Mouse (Mus musculus) ZHBTc4 (cell line): ENCODE measurements around the gene Rcc1l.
A peak's percentile ranks its signal among the peaks of the same experiment; 100 is the strongest.

Experiments
- DNase-seq: peaks from one replicate; pipeline ENCODE4 v3.0.0-alpha.2; 2011; ENCODE audit warnings: low read depth, low spot score

Rcc1l gene

GRCm38 (mm10) chr5:134176169-134176881, at the start of gene Rcc1l:
Rcc1l (minus strand) TSS chr5:134176774.
- peak; percentile 92 for DNase-seq

- DNase-seq: no peak
Observed at GRCm38 (mm10) chr5:134225110-134225901, 48.7 kb upstream of the Rcc1l start.

- peak; percentile 40 for DNase-seq
Observed at GRCm38 (mm10) chr5:134221708-134222150, 45.2 kb upstream of the Rcc1l start.

GRCm38 (mm10) chr5:134221278-134221677, 44.7 kb upstream of the Rcc1l start:
- no peak for DNase-seq

GRCm38 (mm10) chr5:134217900-134218299, 41.3 kb upstream of the Rcc1l start:
- DNase-seq: no peak

GRCm38 (mm10) chr5:134214021-134214806, 37.6 kb upstream of the Rcc1l start:
- no peak for DNase-seq

GRCm38 (mm10) chr5:134209931-134210554, 33.5 kb upstream of the Rcc1l start:
- no peak for DNase-seq

- DNase-seq: no peak
Observed at GRCm38 (mm10) chr5:134206721-134207120, 30.1 kb upstream of the Rcc1l start.

GRCm38 (mm10) chr5:134193664-134194063, 17.1 kb upstream of the Rcc1l start:
- DNase-seq: no peak

- peak; percentile 46 for DNase-seq
Observed at GRCm38 (mm10) chr5:134188571-134188970, 12.0 kb upstream of the Rcc1l start.

- peak; percentile 89 for DNase-seq
Observed at GRCm38 (mm10) chr5:134186961-134187731, 10.6 kb upstream of the Rcc1l start.

- DNase-seq: no peak
Observed at GRCm38 (mm10) chr5:134186059-134186458, 9.5 kb upstream of the Rcc1l start.

GRCm38 (mm10) chr5:134183880-134184808, 7.6 kb upstream of the Rcc1l start, which contains the start of gene Gtf2ird2:
Gtf2ird2 (plus strand) TSS chr5:134184019.
- peak; percentile 99 for DNase-seq

GRCm38 (mm10) chr5:134183162-134183561, 6.6 kb upstream of the Rcc1l start:
- no peak for DNase-seq

- no peak for DNase-seq
Observed at GRCm38 (mm10) chr5:134182735-134183134, 6.2 kb upstream of the Rcc1l start.

- DNase-seq: peak; percentile 40
Observed at GRCm38 (mm10) chr5:134182172-134182571, 5.6 kb upstream of the Rcc1l start.

- DNase-seq: peak; percentile 86
Observed at GRCm38 (mm10) chr5:134179871-134180270, 3.3 kb upstream of the Rcc1l start.

- DNase-seq: no peak
Observed at GRCm38 (mm10) chr5:134178536-134178935, 2.0 kb upstream of the Rcc1l start.

GRCm38 (mm10) chr5:134175696-134176095, 878 bp downstream of the Rcc1l start:
- DNase-seq: peak; percentile 62

- peak; percentile 85 for DNase-seq
Observed at GRCm38 (mm10) chr5:134173206-134173605, 3.4 kb downstream of the Rcc1l start.
